Mouse (Mus musculus): ENCODE results near the gene Smc3.
"Not testable (repeated sequence)": the region's sequence is repeated elsewhere in the genome, so short reads cannot be mapped to it uniquely, and the experiment has no call there.

Gene Smc3

GRCm38 (mm10) chr19:53653624-53654467 is 53.6 kb downstream of the Smc3 start:
- no peak for DNase-seq (ENCODE audit: low spot score in 2 of 2)

GRCm38 (mm10) chr19:53656443-53656842 is 56.2 kb downstream of the Smc3 start:
- not testable (repeated sequence) for DNase-seq (ENCODE audit: low spot score in 2 of 2)

- DNase-seq (ENCODE audit: low spot score in 2 of 2) = no peak
Observed at GRCm38 (mm10) chr19:53657437-53657836, 57.2 kb downstream of the Smc3 start.

GRCm38 (mm10) chr19:53660722-53661420 is 60.7 kb downstream of the Smc3 start:
- no peak for DNase-seq (ENCODE audit: low spot score in 2 of 2)

GRCm38 (mm10) chr19:53661938-53662722 is 61.9 kb downstream of the Smc3 start:
- no peak for DNase-seq (ENCODE audit: low spot score in 2 of 2)

- no peak for DNase-seq (ENCODE audit: low spot score in 2 of 2)
Observed at GRCm38 (mm10) chr19:53664831-53665230, 64.6 kb downstream of the Smc3 start.

GRCm38 (mm10) chr19:53665391-53665790 is 65.2 kb downstream of the Smc3 start:
- no peak for DNase-seq (ENCODE audit: low spot score in 2 of 2)

GRCm38 (mm10) chr19:53666708-53667107 is 66.5 kb downstream of the Smc3 start:
- DNase-seq (ENCODE audit: low spot score in 2 of 2) = no peak

- no peak for DNase-seq (ENCODE audit: low spot score in 2 of 2)
Observed at GRCm38 (mm10) chr19:53668821-53669220, 68.6 kb downstream of the Smc3 start.

- DNase-seq (ENCODE audit: low spot score in 2 of 2) = no peak
Observed at GRCm38 (mm10) chr19:53670625-53671141, 70.5 kb downstream of the Smc3 start.

- no peak for DNase-seq (ENCODE audit: low spot score in 2 of 2)
Observed at GRCm38 (mm10) chr19:53671432-53671831, 71.2 kb downstream of the Smc3 start.

- no peak for DNase-seq (ENCODE audit: low spot score in 2 of 2)
Observed at GRCm38 (mm10) chr19:53674131-53674925, 74.1 kb downstream of the Smc3 start.

- DNase-seq (ENCODE audit: low spot score in 2 of 2) = no peak
Observed at GRCm38 (mm10) chr19:53676228-53676627, 76.0 kb downstream of the Smc3 start.

- DNase-seq (ENCODE audit: low spot score in 2 of 2) = peak in 1 of 2 experiments; percentile 33
Observed at GRCm38 (mm10) chr19:53676718-53677634, 76.8 kb downstream of the Smc3 start, which contains the start of gene Rbm20. Gene Rbm20, plus strand, starts transcription at chr19:53677306.

- no peak for DNase-seq (ENCODE audit: low spot score in 2 of 2)
Observed at GRCm38 (mm10) chr19:53679194-53679593, 79.0 kb downstream of the Smc3 start.

GRCm38 (mm10) chr19:53679981-53680380 is 79.8 kb downstream of the Smc3 start:
- DNase-seq (ENCODE audit: low spot score in 2 of 2) = no peak

GRCm38 (mm10) chr19:53682427-53682826 is 82.2 kb downstream of the Smc3 start:
- no peak for DNase-seq (ENCODE audit: low spot score in 2 of 2)

- DNase-seq (ENCODE audit: low spot score in 2 of 2) = no peak
Observed at GRCm38 (mm10) chr19:53687592-53687991, 87.4 kb downstream of the Smc3 start.

- no peak for DNase-seq (ENCODE audit: low spot score in 2 of 2)
Observed at GRCm38 (mm10) chr19:53690816-53691215, 90.6 kb downstream of the Smc3 start.

- no peak for DNase-seq (ENCODE audit: low spot score in 2 of 2)
Observed at GRCm38 (mm10) chr19:53694020-53694419, 93.8 kb downstream of the Smc3 start.

Data from frontal cortex, postnatal 36 days (tissue).